Mouse (Mus musculus) spleen, embryonic (tissue): ENCODE data around the gene Sez6l.

ENCODE experiments used
- CTCF ChIA-PET: fragments of 350-600 bp; sonication (Branson Sonifier 250); formaldehyde crosslinking; loops from one replicate; lab custom pipeline; 2022; lab: Charles Lee

The Sez6l gene

GRCm38 (mm10) chr5:112576993-112577670, at the start of gene Sez6l:
Sez6l (minus strand) TSS chr5:112577185.
- CTCF ChIA-PET: no interaction called here

DNA sequence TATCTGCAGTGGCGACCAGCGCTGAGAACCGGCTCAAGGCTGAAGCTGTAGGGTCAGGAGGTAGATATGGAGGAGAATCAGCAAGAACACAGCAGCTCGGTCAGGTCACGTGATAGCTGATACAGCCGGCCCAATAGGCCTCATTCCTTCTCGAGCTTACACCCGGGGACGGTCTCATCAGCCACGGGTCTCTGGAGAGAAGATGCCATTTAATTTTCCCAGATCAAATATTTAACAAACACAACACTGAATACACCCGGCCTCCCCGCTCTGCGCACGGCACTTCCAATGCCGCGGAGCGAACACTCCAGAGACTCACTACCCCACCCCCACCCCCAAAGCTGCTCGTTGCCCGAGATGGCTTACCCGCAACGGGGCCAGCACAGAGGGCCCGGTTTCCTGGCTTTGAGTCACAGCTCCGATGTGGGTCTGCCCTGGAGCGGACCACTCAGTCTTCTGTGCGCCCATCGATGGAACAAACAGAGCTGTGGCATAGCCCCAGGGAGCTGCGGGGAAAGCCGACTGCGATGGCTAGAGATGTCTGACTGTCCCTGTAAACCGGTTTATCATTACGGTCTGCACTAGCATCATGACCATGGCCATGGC, 48.7 kb upstream of the Sez6l start:
- CTCF ChIA-PET: no interaction called here

GRCm38 (mm10) chr5:112622946-112623345, 46.0 kb upstream of the Sez6l start:
- CTCF ChIA-PET: no interaction called here

- CTCF ChIA-PET: no interaction called here
These were observed 43.3 kb upstream of the Sez6l start for GRCm38 (mm10) chr5:112620256-112620655.

DNA sequence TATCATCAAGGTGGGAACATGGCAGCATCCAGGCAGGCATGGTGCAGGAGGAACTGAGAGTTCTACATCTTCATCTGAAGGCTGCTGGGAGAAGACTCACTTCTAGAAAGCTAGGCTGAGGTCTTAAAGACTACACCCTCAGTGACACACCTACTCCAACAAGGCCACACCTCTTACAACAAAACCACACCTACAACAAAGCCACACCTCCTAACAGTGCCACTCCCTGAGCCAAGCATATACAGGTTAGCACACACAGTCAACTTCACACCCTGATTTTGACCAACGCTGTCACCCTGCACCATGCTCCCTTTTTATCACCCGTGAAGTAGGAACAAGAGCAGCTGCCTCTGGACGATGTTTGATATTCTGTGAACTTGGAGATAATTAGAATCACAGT, 42.4 kb upstream of the Sez6l start:
- CTCF ChIA-PET: no interaction called here

DNA sequence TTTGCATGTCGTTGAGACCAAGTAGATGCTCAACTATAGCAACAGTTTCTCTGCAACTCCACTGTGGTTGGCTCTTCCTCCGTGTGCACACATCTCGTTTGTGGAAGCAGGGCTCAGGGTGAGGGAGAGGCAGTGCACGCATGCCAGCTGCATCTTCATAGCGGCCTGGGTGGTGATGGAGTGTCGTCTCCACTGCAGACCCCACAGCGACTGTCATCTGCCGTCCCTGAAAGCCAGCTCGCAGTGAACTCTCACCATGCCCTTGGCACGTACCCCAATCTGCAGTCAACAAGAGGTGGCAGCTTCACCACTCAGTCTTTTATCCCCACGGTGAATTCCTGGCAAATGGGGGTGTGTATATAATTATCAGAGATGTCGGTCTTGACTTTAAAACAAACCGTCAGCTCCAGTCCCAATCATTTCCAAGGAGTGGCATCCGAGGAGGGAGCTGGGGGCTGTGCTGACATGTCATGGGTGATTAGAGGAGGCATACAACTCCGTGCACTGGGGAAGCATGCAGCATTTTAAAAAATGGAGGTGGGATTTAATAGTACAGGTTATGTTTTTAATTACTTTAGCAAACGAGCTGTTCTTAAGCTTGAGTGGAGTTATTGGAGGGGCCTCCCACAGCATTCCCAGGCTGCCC, 40.7 kb upstream of the Sez6l start:
- CTCF ChIA-PET: no interaction called here

- CTCF ChIA-PET: no interaction called here
These were observed 39.1 kb upstream of the Sez6l start for GRCm38 (mm10) chr5:112615946-112616617.

DNA sequence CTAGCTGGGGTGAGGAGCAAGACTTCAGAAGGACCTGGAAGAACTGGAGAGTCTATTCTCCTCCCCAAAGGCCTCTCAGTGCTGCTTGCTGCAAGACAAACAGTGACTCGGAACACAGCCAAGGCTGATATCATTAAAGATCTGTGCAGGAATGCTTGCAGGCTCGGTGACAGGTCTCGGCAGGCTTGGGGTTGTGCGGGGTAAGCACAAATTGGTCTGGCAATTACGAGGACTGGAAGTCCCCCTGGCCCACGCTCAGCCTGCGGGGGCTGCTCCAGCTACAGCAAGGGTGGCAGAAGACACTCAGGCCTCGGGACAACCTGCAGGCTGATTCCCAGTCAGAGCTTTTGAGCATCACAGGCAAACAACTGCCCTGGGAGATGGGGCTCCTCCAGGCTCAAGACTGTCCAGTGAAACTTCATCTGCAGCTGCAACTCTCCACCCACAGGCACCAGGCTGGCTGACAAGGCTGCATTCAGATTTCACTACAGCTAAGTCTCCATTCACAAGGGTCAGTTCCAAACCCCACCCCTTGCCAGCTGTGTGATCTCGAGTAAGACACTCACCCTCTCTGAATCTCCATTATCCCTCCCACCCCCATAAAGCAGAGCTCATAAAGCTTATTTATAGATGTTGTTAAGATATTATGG, 31.0 kb upstream of the Sez6l start:
- CTCF ChIA-PET: no interaction called here

GRCm38 (mm10) chr5:112607119-112607518, 30.1 kb upstream of the Sez6l start:
- CTCF ChIA-PET: no interaction called here

DNA sequence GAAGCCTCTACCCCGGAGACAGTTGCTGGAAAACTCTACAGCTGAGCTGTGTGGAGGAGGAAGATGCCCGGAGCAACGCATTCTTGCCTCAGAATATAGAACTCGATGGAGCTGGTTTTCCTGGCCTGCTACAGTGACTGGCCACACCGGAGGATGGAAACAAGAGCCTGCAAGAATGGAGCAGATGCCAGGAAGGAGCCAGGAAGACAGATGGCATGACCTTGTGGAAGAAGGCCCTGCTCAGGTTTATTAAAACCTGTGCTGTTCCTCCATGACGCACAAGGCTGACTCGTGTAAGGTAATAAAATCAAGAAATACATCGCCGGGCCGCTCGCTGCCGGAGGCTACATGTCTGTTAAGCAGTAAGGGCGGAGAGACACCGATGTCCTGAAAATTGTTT, 28.4 kb upstream of the Sez6l start:
- CTCF ChIA-PET: no interaction called here

DNA sequence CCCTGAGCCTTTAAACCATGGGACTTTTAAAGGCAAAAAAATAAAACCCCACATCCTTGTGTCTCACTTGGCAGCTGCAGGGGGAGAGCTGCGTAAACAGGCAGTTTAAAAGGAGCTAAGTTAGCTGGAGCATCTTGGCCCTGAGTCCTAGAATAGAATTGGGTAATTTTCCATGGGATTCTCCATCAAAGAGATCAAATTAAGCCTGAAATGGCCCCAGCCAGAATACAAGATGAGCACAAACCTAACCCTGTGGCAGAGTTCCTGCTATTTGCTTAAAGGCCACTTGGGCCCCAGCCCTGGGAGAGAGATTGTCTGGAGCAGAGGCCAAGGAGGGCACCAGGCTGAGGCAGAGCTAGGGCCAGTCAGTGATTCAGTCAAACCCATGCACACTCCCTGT, 27.3 kb upstream of the Sez6l start:
- CTCF ChIA-PET: no interaction called here

DNA sequence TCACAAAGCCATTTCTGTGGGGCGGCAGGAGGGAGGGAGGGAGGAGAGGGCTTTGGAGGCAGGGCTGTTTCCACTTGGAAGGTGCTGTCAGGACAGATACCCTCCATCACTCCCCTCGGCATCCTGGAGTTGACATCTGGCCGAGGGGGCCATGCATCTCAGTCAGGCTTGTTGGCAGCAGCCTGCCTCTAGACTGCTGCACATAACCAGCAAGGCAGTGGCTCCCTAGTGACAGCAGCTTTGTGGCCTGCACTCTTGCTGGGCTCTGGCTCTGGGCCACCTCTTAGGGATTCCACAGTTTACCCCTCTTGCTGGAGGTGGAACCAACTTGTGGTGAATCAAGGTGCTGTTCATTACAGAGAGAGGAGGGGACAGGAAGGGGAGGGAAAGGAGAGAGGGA, 26.6 kb upstream of the Sez6l start:
- CTCF ChIA-PET: no interaction called here

DNA sequence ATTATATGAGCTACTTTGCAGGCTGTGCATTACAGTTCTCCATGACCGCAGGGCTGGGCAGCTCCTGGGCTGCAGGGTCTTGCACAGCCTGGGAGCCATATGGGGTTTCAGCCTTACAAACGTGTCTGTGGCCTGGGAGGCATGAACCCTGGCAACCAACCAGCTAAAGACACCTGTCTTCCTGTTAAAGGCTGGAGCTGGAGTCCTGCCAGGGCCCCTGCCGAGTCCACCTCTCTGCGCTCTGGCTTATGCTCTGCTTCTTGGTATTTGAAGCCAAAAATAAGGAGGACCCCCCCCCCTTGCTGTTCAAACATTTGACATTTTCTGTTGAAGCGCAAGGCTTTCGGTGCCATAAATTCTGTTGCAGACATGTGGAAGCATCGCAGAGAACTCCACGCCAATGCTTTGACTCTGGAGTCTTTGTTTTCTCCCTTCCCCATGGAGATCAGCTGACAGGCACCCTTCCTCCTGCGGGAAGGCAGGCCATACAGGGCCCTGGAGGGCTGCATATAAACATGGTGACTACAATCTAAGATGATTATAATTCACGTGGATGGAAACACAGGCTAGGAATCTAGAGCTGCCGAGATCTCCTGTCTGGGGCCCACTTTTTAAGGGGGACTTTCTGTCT, 23.4 kb upstream of the Sez6l start:
- CTCF ChIA-PET: no interaction called here

GRCm38 (mm10) chr5:112599538-112600308, 22.7 kb upstream of the Sez6l start:
- CTCF ChIA-PET: no interaction called here

- CTCF ChIA-PET: no interaction called here
These were observed 20.9 kb upstream of the Sez6l start for GRCm38 (mm10) chr5:112597876-112598275.

DNA sequence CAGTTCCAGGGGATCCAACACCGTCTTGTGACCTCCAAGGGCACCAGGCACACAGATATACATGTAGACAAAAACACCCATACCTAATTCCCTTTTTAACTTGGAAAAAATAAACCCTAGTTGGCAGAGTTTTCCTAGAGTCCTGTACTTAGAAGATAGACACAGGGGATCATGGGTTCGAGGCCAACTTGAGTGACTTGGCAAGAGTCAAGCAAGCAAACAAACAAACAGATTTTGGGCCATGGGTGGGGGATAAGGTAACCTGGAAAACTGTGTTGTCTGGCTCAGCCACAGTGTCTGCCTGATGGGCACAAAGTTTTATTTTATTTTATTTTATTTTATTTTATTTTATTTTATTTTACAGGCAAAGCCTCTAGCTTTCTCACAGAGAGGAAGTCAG, 20.3 kb upstream of the Sez6l start:
- CTCF ChIA-PET: no interaction called here

GRCm38 (mm10) chr5:112596729-112597128, 19.7 kb upstream of the Sez6l start:
- CTCF ChIA-PET: no interaction called here

DNA sequence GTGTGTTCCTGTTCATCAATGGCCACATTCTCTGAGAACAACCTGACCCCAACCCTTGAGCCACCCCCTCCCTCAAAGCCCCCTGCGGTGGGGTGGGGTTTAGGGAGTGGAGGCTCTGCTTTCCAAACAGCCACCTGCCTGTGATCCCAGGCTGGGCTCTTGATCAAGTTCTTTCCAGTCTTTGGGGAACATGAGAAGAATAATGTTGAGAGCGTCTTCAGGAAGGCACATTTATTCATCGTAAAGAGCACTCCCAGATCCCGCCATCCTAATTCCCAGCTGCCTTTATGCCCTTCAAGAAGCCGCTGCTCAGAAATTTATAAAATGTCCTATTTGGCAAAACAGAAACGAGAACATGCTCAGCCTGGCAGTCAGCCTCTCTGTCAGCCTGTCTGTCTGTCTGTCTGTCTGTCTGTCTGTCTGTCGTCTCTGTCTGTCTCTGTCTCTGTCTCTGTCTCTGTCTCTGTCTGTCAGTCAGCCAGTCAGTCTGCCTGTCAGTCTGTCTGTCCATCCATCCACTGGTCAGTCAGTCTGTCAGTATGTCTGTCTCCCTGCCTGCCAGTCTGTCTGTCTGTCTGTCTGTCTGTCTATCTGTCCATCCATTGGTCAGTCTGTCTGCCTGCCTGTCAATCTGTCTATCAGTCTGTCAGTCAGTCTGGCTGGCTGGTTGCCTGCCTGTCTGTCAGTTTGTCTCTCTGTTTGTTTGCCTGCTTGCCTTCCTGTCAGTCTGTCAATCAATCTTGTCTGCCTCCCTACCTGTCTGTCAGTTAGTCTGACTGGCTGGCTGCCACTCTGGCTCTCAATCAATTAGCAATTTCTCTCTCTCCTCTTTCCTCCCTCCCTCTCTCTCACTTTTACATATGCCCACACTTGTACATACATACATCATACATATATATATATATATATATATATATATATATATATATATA, 19.0 kb upstream of the Sez6l start:
- CTCF ChIA-PET: no interaction called here

DNA sequence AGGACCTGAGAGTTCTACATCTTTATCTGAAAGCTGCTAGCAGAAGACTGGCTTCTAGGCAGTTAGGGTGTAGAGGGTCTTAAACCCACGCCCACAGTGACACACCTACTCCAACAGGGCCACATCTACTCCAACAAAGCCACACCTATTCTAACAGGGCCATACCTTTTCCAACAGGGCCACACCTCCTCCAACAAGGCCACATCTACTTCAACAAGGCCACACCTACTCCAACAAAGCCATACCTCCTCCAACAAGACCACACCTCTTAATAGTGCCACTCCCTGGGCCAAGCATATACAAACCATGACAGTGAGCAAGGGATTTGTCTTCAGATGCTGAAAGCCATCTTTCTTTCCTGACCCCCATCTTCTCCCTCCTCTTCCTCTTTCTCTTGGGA, 14.7 kb upstream of the Sez6l start:
- CTCF ChIA-PET: no interaction called here

GRCm38 (mm10) chr5:112586071-112586470, 9.1 kb upstream of the Sez6l start:
- CTCF ChIA-PET: no interaction called here
